Mouse (Mus musculus): ENCODE measurements at regions not wholly inside any gene's neighbourhood (a gene's known extent, or its start where the extent isn't known, plus 50 kb on each side); places are given as distances from the start of the nearest gene placed in this dataset.

DNA sequence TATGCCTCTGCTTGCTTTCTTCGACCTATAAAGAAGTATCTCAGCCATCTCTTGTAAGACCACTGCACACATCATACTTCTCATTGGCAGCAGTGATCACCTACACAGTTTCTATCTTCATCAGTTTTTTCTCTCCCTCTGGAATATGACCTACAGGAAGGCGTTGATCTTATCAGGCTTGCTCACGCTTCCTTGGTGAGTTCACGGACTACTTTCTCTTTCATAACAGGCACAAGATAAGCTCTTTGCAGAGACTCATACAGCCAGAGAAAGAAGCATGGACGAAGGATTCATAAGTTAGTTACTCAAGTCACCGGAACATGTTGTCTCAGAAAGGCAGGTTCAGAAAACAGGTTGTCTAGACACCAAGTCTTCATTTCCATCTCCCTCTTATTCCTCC lies 136.7 kb upstream of the Tbl1xr1 start:
- TF ChIP-seq CTCF (IDR thresholded peaks at IDR 0.05) (no peak), EP300 (IDR thresholded peaks at IDR 0.05) (no peak)
